Mouse (Mus musculus): ENCODE measurements at regions not wholly inside any gene's neighbourhood (a gene's known extent, or its start where the extent isn't known, plus 50 kb on each side); places are given as distances from the start of the nearest gene placed in this dataset.

DNA sequence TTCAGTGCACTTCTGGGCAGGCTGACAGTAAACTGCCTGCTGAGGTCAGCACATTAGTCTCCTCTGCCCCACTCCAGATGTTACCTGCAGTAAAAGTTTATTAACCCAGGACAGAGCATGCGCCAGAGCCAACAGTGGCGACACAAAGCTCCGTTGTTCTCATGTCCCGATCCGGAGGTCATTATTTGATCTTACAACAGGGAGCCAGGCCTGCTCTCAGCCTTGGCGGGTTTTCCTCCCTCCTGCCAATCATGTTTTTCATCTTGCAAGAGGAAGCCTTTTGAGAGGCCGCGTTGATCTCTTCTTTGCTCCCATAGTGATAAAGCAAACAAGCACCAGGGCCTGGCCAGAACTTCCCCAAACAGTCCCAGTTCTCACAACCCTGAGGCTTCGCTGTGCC is 64.7 kb downstream of the Olfr267 start:
- TF ChIP-seq CHD2 (IDR thresholded peaks at IDR 0.05; ENCODE audit: low read depth, low read length) (no peak), ZNF384 (IDR thresholded peaks at IDR 0.05; ENCODE audit: low read depth, low read length) (no peak), ZC3H11A (IDR thresholded peaks at IDR 0.05; ENCODE audit: borderline replicate concordance, low read depth, low read length) (no peak), MAFK (IDR thresholded peaks at IDR 0.05; ENCODE audit: insufficient read depth, low read depth, low read length) (0 out of 2 replicates have a peak, but pooled peaks have one; percentile 23)

All from ES-E14 (cell line).